Mouse (Mus musculus): ENCODE results near the gene Socs2. TPM values are rescaled to one million over a fixed set of nuclear protein-coding genes. Genes with fewer than 3 reads are reported as not detected.

Gene Socs2
- 1.1 TPM for polyA plus RNA-seq (2017; shearing (Covaris generic))

GRCm38 (mm10) chr10:95416685-95417495 lies at the start of gene Socs2:
Gene Socs2, minus strand, starts transcription at chr10:95417180.

Other genes starting within 250 kb of the Socs2 start
- gene Cradd, start 93.0 kb downstream of the Socs2 start, polyA plus RNA-seq (2017; shearing (Covaris generic)), result 10.8 TPM
- 67.8 TPM for gene Mrpl42, start 84.8 kb upstream of the Socs2 start, polyA plus RNA-seq (2017; shearing (Covaris generic))
- gene Ube2n, start 98.0 kb upstream of the Socs2 start, polyA plus RNA-seq (2017; shearing (Covaris generic)), result 270 TPM
- 38.6 TPM for gene Nudt4, start 147.0 kb upstream of the Socs2 start, polyA plus RNA-seq (2017; shearing (Covaris generic))